Mouse (Mus musculus): Measurements from ENCODE around the gene Opa1. TPM values are rescaled to one million over a fixed set of nuclear protein-coding genes. Genes with fewer than 3 reads are reported as not detected.

Gene Opa1
- polyA plus RNA-seq, 1 experiment from 2014 or later = 33.5 TPM

DNA sequence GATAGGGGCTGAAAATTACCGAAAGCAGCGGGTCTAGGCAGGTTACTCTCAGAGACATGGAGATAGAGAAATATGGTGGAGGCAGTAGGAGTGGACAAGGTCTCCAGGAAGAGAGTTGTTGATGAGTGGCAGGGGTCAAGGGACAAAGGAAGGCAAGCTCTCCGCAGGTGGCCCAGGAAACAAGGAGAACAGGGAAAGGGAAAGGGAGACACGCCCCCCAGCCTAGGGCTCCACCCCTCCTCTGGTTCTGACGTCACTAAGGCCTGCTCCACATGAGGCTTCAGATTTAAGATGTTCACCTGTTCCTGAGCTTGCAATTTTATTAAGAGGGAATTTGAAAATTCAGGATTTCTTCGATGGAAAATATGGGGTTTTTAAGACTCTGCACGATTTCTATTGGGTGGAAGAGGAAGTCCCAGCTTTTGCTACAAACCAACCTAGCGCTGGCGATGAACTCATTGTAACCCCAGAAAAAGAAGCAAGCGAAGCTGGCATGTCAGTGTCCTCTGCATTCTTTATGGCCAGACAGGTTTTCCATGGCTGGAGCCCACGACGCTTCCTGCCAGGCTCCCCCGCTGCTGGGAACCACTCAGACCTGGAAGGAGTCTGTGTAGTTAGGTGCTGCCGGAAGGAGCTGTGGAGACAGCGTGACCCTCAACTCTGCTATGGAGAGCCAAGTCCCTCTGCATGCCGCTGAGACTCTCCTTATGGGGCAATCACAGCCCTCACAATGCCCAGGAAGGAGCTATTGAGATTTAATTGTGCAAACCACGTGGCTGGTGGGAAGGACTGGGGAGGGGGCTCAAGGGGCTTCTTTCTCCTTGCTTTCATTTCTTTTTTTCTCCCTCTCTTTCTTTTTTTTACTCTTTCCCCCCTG, 103.7 kb downstream of the Opa1 start:
- Histone ChIP-seq H3K27ac (no peak overlapping the region), H3K9ac (no peak overlapping the region), H3K27me3 (peaks cover 12% of the 10 kb centered on the region), H3K9me3 (replicated peaks) (no peaks in the 10 kb centered on the region), H3K4me1 (peaks cover 20% of the 10 kb centered on the region), H3K4me3 (replicated peaks) (no peak overlapping the region; the same call in 1 of the 2 replicates), H3K36me3 (no peaks in the 10 kb centered on the region), H3K4me2 (peak overlapping the region; percentile 39)
- WGBS = 29% methylated on average over 17 of the region's 17 CpGs
- ATAC-seq (replicated peaks; ENCODE audit: low FRiP score) = peak; percentile 64; the same call in 1 of the 2 replicates

DNA sequence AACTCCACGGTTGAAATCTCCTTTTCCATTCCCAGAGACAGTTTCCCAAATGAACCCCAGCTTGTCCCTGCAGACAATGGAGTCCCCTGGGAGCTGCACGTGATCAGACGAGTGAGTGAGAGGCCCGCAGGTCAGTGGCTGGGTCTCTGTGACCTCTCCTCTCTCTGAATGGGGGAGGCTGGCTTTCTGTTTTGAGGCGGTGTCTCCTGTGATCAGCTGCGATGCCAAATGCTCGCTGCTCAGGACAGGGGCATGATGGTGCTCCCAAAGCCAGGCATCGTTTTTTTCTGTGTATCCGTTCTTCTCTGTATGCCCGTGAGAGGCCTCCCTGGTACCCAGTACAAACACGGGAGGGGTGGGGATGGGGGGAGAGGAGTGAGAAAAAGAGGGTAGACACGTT, 104.4 kb downstream of the Opa1 start:
- H3K4me1 ChIP-seq = peaks cover 20% of the 10 kb centered on the region
- H3K4me2 ChIP-seq = peak overlapping the region; percentile 39
- no peak overlapping the region for H3K4me3 ChIP-seq (replicated peaks)
- H3K27ac ChIP-seq = no peak overlapping the region
- 12% methylated on average over 12 of the region's 12 CpGs for WGBS
- no peak overlapping the region for H3K9ac ChIP-seq
- ATAC-seq (replicated peaks; ENCODE audit: low FRiP score) = no peak; the same call in 1 of the 2 replicates
- H3K27me3 ChIP-seq = peaks cover 16% of the 10 kb centered on the region
- no peaks in the 10 kb centered on the region for H3K36me3 ChIP-seq
- no peaks in the 10 kb centered on the region for H3K9me3 ChIP-seq (replicated peaks)

DNA sequence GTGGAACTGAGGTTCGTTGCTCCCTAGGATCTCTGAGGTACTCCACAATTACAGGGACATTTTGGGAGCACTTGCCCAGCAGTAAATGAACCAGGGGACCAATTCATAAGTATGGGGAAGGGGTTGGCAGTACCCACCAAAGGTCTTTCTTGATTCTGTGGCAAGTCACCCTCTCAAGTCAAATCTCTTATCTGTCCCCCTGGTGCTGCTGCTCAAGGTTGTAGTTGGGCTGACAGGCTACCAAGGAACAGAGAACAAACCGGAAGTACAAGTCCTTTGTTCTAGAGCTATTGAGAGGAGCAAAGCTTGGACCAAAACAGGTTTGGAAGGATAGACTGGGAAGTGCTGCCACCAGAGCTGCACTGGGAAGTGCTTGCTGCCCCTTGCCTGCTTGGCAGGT, 105.0 kb downstream of the Opa1 start:
- WGBS = 64% methylated on average over 2 of the region's 2 CpGs
- Histone ChIP-seq H3K4me1 (peaks cover 23% of the 10 kb centered on the region), H3K9me3 (replicated peaks) (no peaks in the 10 kb centered on the region), H3K9ac (no peak overlapping the region), H3K36me3 (no peaks in the 10 kb centered on the region), H3K4me3 (replicated peaks) (no peak overlapping the region), H3K27me3 (peaks cover 16% of the 10 kb centered on the region), H3K4me2 (no peak overlapping the region), H3K27ac (no peak overlapping the region)
- ATAC-seq (replicated peaks; ENCODE audit: low FRiP score) = no peak

GRCm38 (mm10) chr16:29684641-29685040, 105.5 kb downstream of the Opa1 start:
- no peak overlapping the region for H3K27ac ChIP-seq
- H3K4me1 ChIP-seq = peaks cover 25% of the 10 kb centered on the region
- WGBS = 86% methylated on average over 2 of the region's 2 CpGs
- no peak overlapping the region for H3K4me3 ChIP-seq (replicated peaks)
- ATAC-seq (replicated peaks; ENCODE audit: low FRiP score) = no peak
- peaks cover 20% of the 10 kb centered on the region for H3K27me3 ChIP-seq
- no peak overlapping the region for H3K9ac ChIP-seq
- no peaks in the 10 kb centered on the region for H3K36me3 ChIP-seq
- no peaks in the 10 kb centered on the region for H3K9me3 ChIP-seq (replicated peaks)
- H3K4me2 ChIP-seq = no peak overlapping the region

GRCm38 (mm10) chr16:29686141-29686540, 107.0 kb downstream of the Opa1 start:
- no peak for ATAC-seq (replicated peaks; ENCODE audit: low FRiP score)
- 70% methylated on average over 6 of the region's 6 CpGs for WGBS
- H3K4me2 ChIP-seq = no peak overlapping the region
- no peak overlapping the region for H3K4me3 ChIP-seq (replicated peaks)
- peaks cover 26% of the 10 kb centered on the region for H3K27me3 ChIP-seq
- H3K36me3 ChIP-seq = no peaks in the 10 kb centered on the region
- no peak overlapping the region for H3K27ac ChIP-seq
- H3K4me1 ChIP-seq = peaks cover 25% of the 10 kb centered on the region
- no peak overlapping the region for H3K9ac ChIP-seq
- no peaks in the 10 kb centered on the region for H3K9me3 ChIP-seq (replicated peaks)

DNA sequence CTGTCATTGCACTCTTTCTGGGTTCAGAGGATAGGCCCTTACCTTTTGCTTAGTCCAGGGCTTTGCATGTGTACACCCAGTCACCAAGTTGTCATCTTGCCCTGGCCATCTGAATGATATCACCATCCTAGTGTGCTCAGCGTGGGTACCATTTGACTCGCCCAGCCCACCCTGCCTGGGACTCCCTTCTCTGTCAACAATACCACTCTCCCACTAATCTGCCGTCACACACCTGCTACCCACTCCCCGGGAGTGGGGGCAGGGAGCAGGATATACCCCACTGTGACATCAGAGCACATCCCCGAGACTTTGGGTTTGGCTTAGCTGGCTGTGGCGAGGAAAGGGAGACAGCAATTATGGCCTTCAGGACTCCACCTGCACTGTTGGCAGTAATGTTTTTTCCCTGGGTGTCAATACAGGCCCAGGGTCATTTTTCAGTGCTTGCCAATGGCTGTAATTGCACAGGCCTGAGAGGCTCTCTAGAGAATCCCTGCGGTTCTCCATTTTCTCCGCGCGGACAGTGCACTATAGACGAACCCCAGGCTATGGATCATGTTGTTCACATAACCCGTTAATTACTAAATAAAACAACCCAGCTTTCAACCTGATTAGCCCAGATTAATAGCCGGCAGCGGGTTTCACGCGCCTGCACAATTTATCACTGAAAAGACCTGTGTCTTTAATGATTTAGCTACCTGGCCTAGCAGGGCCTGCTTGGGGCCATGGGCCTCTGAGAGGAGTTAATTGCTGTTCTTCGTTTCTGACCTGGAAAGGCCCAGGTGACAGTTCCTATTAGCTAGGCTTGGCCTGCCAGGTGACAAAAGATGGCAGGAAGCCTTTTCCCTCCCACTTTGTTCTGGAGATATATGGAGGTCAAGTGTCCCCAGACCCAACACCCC, 109.1 kb downstream of the Opa1 start:
- no peak for ATAC-seq (replicated peaks; ENCODE audit: low FRiP score)
- WGBS = 44% methylated on average over 17 of the region's 17 CpGs
- no peaks in the 10 kb centered on the region for H3K36me3 ChIP-seq

GRCm38 (mm10) chr16:29689187-29689819, 110.2 kb downstream of the Opa1 start:
- Histone ChIP-seq H3K4me2 (no peak overlapping the region), H3K4me3 (replicated peaks) (no peak overlapping the region), H3K27ac (no peak overlapping the region), H3K27me3 (peaks cover 33% of the 10 kb centered on the region), H3K9ac (no peak overlapping the region), H3K9me3 (replicated peaks) (no peaks in the 10 kb centered on the region), H3K36me3 (no peaks in the 10 kb centered on the region), H3K4me1 (peaks cover 19% of the 10 kb centered on the region)
- 43% methylated on average over 11 of the region's 11 CpGs for WGBS
- no peak for ATAC-seq (replicated peaks; ENCODE audit: low FRiP score)

More for the DNA sequence above, 109.1 kb downstream of the Opa1 start:
- no peak overlapping the region for H3K27ac ChIP-seq
- no peak overlapping the region for H3K9ac ChIP-seq
- H3K9me3 ChIP-seq (replicated peaks) = no peaks in the 10 kb centered on the region
- no peak overlapping the region for H3K4me2 ChIP-seq
- peaks cover 20% of the 10 kb centered on the region for H3K4me1 ChIP-seq
- peaks cover 26% of the 10 kb centered on the region for H3K27me3 ChIP-seq
- H3K4me3 ChIP-seq (replicated peaks) = no peak overlapping the region

DNA sequence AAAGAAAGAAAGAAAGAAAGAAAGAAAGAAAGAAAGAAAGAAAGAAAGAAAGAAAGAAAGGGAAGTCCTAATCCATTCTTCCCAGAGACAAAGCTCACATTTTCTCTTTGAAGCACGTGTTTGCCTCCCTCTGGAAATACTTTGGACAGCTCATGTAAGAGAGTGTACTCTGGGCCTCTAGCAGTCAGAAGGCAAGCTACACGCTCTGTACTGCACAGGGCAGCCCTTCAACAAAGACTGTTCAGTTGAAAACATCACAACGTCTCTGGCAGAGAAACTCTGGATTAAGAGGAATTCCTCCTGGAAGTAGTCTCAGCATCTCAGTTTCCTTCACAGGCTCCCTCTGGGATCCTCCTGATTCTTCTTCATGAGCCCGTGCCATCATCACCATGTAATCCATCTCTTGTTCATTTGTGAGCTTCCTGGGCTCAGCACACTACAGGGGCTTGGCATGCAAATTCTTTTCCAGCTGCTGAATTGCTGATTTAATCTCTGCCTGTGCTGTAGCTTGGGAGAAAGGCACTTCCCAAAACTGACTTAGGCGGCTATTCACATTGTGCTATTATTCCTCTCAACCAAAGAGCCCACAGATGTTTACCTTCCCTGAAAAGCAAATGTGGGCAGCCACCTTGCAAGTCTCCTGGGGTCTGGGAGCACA, 114.0 kb downstream of the Opa1 start:
- H3K27ac ChIP-seq = 0 out of 2 replicates have a peak overlapping the region, but pooled peaks have one; percentile 13
- ATAC-seq (replicated peaks; ENCODE audit: low FRiP score) = no peak
- H3K9ac ChIP-seq = no peak overlapping the region
- peaks cover 28% of the 10 kb centered on the region for H3K4me1 ChIP-seq
- WGBS = 48% methylated on average over 5 of the region's 5 CpGs
- H3K27me3 ChIP-seq = peaks cover 26% of the 10 kb centered on the region
- no peak overlapping the region for H3K4me2 ChIP-seq
- H3K9me3 ChIP-seq (replicated peaks) = no peaks in the 10 kb centered on the region
- no peak overlapping the region for H3K4me3 ChIP-seq (replicated peaks)
- no peaks in the 10 kb centered on the region for H3K36me3 ChIP-seq

DNA sequence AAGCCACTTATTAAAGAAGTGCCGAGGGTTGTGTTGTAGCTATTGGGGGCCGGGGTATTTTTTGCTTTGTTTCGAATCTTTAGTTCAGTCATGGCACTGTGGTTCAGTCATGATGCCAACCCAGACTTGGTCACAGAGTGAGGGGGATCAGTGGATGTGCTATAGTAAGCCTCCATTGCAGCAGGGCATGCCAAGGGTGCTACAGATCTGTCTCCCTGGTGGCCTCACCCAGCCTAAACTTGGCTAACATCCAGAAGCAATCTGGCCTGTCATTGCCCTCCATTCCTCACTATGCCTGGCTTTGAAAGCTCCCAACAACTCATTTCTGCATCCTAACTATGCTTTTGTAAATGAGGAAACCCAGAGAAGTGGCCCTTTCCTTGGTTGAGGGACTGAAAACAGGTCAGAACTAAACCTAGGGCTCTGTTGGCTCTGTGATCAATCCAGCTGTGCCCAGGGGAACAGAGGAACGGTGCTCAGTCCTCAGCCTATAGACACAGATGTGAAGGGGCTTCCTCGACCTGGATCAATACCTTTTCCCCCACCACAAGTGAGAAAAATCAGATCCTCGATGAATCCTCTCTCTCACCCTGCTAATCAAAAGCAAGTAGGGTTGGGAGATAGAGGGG, 114.8 kb downstream of the Opa1 start:
- H3K27ac ChIP-seq = no peak overlapping the region
- 73% methylated on average over 6 of the region's 6 CpGs for WGBS
- no peak for ATAC-seq (replicated peaks; ENCODE audit: low FRiP score)

DNA sequence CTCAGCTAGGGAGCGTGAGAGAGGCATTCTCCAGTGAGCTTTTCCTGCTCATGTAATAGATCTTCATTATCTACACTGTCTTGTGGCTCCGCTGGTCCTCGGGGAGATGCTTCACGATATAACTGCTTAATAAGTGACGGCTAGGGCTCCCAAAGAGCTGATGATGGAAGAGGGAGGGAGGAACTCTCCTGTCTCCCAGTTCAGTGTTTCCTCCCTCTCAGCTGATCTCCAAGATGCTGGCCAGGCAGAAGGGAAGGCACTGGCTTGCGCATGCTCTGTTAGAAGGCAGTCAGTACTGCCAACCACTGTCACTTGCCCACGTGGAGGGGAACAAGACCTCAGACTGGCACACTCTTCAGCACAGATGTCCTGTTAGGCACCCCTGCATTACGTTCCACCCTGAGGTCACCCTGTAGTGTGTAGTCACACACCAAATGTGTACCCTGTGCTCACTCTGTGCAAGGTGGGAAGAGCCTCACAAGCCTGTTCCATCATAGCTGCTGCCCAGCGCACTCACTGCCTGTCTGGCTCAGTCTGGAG, 115.4 kb downstream of the Opa1 start:
- 60% methylated on average over 9 of the region's 9 CpGs for WGBS
- Histone ChIP-seq H3K27me3 (peaks cover 22% of the 10 kb centered on the region), H3K9me3 (replicated peaks) (no peaks in the 10 kb centered on the region), H3K4me1 (peaks cover 23% of the 10 kb centered on the region), H3K9ac (no peak overlapping the region), H3K36me3 (no peaks in the 10 kb centered on the region), H3K4me2 (no peak overlapping the region), H3K4me3 (replicated peaks) (no peak overlapping the region), H3K27ac (no peak overlapping the region)
- ATAC-seq (replicated peaks; ENCODE audit: low FRiP score) = no peak

More for the DNA sequence above, 114.8 kb downstream of the Opa1 start:
- H3K4me2 ChIP-seq = no peak overlapping the region
- no peak overlapping the region for H3K4me3 ChIP-seq (replicated peaks)
- no peaks in the 10 kb centered on the region for H3K36me3 ChIP-seq
- peaks cover 25% of the 10 kb centered on the region for H3K27me3 ChIP-seq
- H3K9me3 ChIP-seq (replicated peaks) = no peaks in the 10 kb centered on the region
- peaks cover 27% of the 10 kb centered on the region for H3K4me1 ChIP-seq
- H3K9ac ChIP-seq = no peak overlapping the region
